Mouse (Mus musculus): ENCODE measurements around the gene Anxa6. TPM values are rescaled to one million over a fixed set of nuclear protein-coding genes. Genes with fewer than 3 reads are reported as not detected.

Anxa6 gene
- polyA plus RNA-seq, 1 experiment = 722 TPM

DNA sequence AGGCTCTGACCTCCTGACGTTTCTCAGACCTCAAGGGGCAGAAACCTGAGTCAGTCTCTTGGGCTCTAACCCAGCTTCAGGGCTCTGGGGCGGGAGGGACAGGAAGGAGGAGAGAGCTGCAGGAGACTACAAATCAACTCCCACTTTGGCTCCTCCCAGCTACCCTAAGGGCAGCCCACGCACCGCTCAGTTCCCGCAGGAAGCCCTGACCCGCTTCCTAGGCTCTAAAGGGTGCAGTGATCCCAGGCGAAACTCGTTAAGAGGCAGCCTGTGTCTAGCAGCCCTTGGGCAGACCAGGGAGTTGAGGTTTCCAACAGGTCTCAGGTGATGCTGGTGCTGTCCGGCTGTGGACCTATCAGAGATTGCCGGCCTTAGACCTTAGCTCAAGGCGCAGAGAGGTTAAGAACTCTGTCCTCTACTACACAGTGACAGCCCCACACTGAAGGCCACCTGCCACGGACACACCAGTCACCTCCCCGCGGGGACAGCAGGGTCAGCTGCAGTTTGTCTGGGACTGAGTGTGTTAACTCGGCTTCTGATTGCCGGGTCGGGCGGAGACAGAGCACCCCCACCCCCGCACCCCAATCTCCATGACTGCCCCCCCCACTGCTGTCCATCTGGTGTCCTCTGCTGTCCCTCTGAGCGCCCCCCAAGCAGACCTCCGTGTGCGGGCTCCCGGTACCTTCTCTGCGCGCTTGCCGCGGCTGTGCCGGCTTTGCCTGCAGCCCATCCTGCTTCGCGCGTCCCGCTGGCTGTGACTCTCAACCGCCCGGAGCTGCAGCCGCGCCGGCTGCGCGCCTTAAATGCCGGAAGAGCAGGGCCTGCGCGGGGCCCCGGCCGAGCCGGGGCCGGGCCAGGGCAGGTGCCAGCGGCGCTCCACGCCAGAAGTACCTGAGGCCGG is 44.3 kb upstream of the Anxa6 start, which contains the start of gene Ccdc69:
Ccdc69 (minus strand) TSS at position 801 of the 901 bp plus-strand sequence.
- Histone ChIP-seq H3ac (ENCODE audit: control insufficient read depth, insufficient read length) (no peak within 1 kb of the TSS), H3K27me3 (ENCODE audit: control insufficient read depth, insufficient read depth, insufficient read length) (no peaks in the 10 kb centered on the region), H3K36me3 (ENCODE audit: control insufficient read depth, insufficient read depth) (no peaks in the 10 kb centered on the region), H3K79me2 (ENCODE audit: control insufficient read depth, insufficient read depth) (no peaks in the 10 kb centered on the region), H3K4me2 (ENCODE audit: low read depth) (peak within 1 kb of the TSS; percentile 67), H3K4me3 (no peak within 1 kb of the TSS)
- TF ChIP-seq E2F4 (IDR thresholded peaks at IDR 0.05; ENCODE audit: insufficient read depth) (no peak), MYOD1 (IDR thresholded peaks at IDR 0.05; ENCODE audit: control insufficient read depth in 1 of 3, insufficient read length in 2 of 3, low read depth in 2 of 3) (peak in 1 of 3 experiments; percentile 43), USF1 (IDR thresholded peaks at IDR 0.05; ENCODE audit: low read depth) (no peak), POLR2AphosphoS2 (IDR thresholded peaks at IDR 0.05; ENCODE audit: insufficient read length, low read depth) (no peak)

DNA sequence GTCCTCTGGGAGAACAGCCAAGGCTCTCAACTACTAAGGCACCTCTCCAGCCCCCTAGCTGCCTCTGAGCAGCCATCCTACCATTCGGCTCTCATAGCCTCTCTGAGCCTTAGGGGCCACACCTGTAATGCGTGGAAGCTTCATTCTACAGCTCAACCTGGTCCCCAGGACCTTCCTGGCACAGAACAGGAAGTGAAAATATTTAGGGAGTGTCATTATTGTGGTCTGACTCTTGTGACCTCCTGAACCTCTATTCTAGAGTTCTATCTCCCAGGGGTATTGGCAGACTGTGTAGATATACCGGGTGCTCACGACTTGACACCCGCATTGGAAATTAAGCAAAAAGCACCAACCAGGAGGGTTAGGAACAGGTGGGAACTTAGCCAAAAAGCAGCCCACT is 43.0 kb upstream of the Anxa6 start:
- TF ChIP-seq SRF (IDR thresholded peaks at IDR 0.05; ENCODE audit: control insufficient read depth, insufficient read length, low read depth) (no peak), POLR2AphosphoS2 (IDR thresholded peaks at IDR 0.05; ENCODE audit: insufficient read length, low read depth) (no peak), MYOD1 (IDR thresholded peaks at IDR 0.05; ENCODE audit: control insufficient read depth in 1 of 3, insufficient read length in 2 of 3, low read depth in 2 of 3) (no peak), USF1 (IDR thresholded peaks at IDR 0.05; ENCODE audit: low read depth) (no peak), TCF3 (IDR thresholded peaks at IDR 0.05; ENCODE audit: insufficient read length, low read depth) (no peak), TCF12 (IDR thresholded peaks at IDR 0.05; ENCODE audit: insufficient read depth, poor library complexity, severe bottlenecking) (no peak), REST (IDR thresholded peaks at IDR 0.05; ENCODE audit: insufficient read depth, insufficient read length) (no peak), CEBPB (IDR thresholded peaks at IDR 0.05; ENCODE audit: insufficient read depth, poor library complexity, severe bottlenecking) (no peak), POLR2A (IDR thresholded peaks at IDR 0.05; ENCODE audit: insufficient read length, low read depth) (no peak), MAX (IDR thresholded peaks at IDR 0.05; ENCODE audit: low read depth) (no peak), E2F4 (IDR thresholded peaks at IDR 0.05; ENCODE audit: insufficient read depth) (no peak), MYOG (IDR thresholded peaks at IDR 0.05; ENCODE audit: control insufficient read depth in 1 of 3, insufficient read depth in 1 of 3, insufficient read length in 2 of 3, low read depth in 2 of 3) (no peak)
- no peak overlapping the region for H3K4me2 ChIP-seq (ENCODE audit: low read depth)
- H3K27me3 ChIP-seq (ENCODE audit: control insufficient read depth, insufficient read depth, insufficient read length) = no peaks in the 10 kb centered on the region
- H3ac ChIP-seq (ENCODE audit: control insufficient read depth, insufficient read length) = no peak overlapping the region
- H3K79me2 ChIP-seq (ENCODE audit: control insufficient read depth, insufficient read depth) = no peaks in the 10 kb centered on the region
- H3K36me3 ChIP-seq (ENCODE audit: control insufficient read depth, insufficient read depth) = no peaks in the 10 kb centered on the region
- H3K4me3 ChIP-seq = no peak overlapping the region

DNA sequence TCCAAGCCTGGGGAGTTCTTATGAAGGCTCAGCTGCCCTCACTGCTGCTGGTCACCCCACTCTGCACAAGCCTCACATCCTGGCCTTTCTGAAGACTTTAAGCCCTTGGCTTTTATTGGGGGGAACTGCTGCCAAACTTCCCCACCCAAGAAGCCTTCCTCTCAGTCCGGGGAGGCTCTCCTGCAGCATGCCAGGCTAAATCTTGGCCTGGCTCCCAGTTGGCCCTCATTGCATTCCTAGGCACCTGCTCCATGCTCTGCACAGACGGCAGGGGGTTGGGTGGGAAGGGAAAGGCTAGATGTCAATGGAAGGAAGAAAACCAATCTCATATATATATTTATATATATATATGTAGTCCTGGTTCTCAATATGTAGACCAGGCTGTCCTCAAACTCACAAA is 42.4 kb upstream of the Anxa6 start:
- no peak overlapping the region for H3K4me2 ChIP-seq (ENCODE audit: low read depth)

DNA sequence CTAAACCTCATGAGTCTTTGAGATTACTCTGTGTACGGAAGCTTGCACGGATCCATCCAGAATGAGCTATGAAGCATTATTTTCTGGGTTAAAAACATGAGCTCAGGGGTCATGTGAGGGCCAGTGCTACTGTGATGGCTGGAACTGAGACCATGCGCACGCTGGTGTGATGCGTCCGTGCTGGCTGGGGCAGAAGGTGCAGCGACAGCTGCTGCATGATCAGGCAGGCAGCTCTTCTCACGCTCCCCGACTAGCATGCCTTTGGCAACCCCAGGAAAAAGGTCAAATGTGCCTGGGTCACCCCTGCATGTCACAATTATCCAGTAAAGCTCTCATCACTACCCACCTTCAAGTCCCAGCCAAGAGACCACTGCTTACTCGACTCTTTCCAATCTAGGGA is 39.9 kb upstream of the Anxa6 start:
- no peaks in the 10 kb centered on the region for H3K79me2 ChIP-seq (ENCODE audit: control insufficient read depth, insufficient read depth)
- no peak overlapping the region for H3K4me2 ChIP-seq (ENCODE audit: low read depth)
- no peak overlapping the region for H3K4me3 ChIP-seq
- H3K27me3 ChIP-seq (ENCODE audit: control insufficient read depth, insufficient read depth, insufficient read length) = no peaks in the 10 kb centered on the region
- no peak overlapping the region for H3ac ChIP-seq (ENCODE audit: control insufficient read depth, insufficient read length)
- H3K36me3 ChIP-seq (ENCODE audit: control insufficient read depth, insufficient read depth) = no peaks in the 10 kb centered on the region
- TF ChIP-seq MAX (IDR thresholded peaks at IDR 0.05; ENCODE audit: low read depth) = no peak
- peak in 2 of 3 experiments; percentile 53 to 55 for TF ChIP-seq MYOG (IDR thresholded peaks at IDR 0.05; ENCODE audit: control insufficient read depth in 1 of 3, insufficient read depth in 1 of 3, insufficient read length in 2 of 3, low read depth in 2 of 3)
- TF ChIP-seq MYOD1 (IDR thresholded peaks at IDR 0.05; ENCODE audit: control insufficient read depth in 1 of 3, insufficient read length in 2 of 3, low read depth in 2 of 3) = peak in 2 of 3 experiments; percentile 37 to 69

More for the DNA sequence above, 42.4 kb upstream of the Anxa6 start:
- Histone ChIP-seq H3K4me3 (no peak overlapping the region), H3ac (ENCODE audit: control insufficient read depth, insufficient read length) (no peak overlapping the region), H3K36me3 (ENCODE audit: control insufficient read depth, insufficient read depth) (no peaks in the 10 kb centered on the region), H3K27me3 (ENCODE audit: control insufficient read depth, insufficient read depth, insufficient read length) (no peaks in the 10 kb centered on the region), H3K79me2 (ENCODE audit: control insufficient read depth, insufficient read depth) (no peaks in the 10 kb centered on the region)
- TF ChIP-seq REST (IDR thresholded peaks at IDR 0.05; ENCODE audit: insufficient read depth, insufficient read length) = no peak
- no peak for TF ChIP-seq CEBPB (IDR thresholded peaks at IDR 0.05; ENCODE audit: insufficient read depth, poor library complexity, severe bottlenecking)
- TF ChIP-seq TCF12 (IDR thresholded peaks at IDR 0.05; ENCODE audit: insufficient read depth, poor library complexity, severe bottlenecking) = no peak
- TF ChIP-seq USF1 (IDR thresholded peaks at IDR 0.05; ENCODE audit: low read depth) = no peak
- no peak for TF ChIP-seq MAX (IDR thresholded peaks at IDR 0.05; ENCODE audit: low read depth)
- peak in 2 of 3 experiments; percentile 3 to 55 for TF ChIP-seq MYOD1 (IDR thresholded peaks at IDR 0.05; ENCODE audit: control insufficient read depth in 1 of 3, insufficient read length in 2 of 3, low read depth in 2 of 3)
- TF ChIP-seq POLR2AphosphoS2 (IDR thresholded peaks at IDR 0.05; ENCODE audit: insufficient read length, low read depth) = no peak
- no peak for TF ChIP-seq MYOG (IDR thresholded peaks at IDR 0.05; ENCODE audit: control insufficient read depth in 1 of 3, insufficient read depth in 1 of 3, insufficient read length in 2 of 3, low read depth in 2 of 3)

DNA sequence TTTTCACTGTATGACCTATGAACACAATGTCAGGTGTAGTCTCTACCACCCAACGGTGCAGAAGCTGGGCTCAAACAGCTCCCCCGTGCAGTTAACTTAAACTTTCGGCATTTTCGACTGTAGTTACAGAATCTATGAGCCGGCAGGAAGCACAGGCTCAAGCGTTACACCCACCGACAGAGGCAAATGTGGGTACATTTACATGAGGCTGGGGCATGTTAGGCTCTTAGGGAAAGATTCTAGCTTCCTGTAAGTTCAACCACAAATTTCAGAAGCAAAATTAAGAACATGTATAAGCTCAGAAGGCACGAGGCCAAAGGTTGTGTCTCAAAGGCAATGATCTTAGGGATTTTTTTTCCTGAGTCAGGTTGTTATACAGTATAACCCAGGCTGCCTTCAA is 39.2 kb upstream of the Anxa6 start:
- Histone ChIP-seq H3K27me3 (ENCODE audit: control insufficient read depth, insufficient read depth, insufficient read length) (no peaks in the 10 kb centered on the region), H3K79me2 (ENCODE audit: control insufficient read depth, insufficient read depth) (no peaks in the 10 kb centered on the region), H3K4me3 (no peak overlapping the region), H3ac (ENCODE audit: control insufficient read depth, insufficient read length) (no peak overlapping the region), H3K36me3 (ENCODE audit: control insufficient read depth, insufficient read depth) (no peaks in the 10 kb centered on the region), H3K4me2 (ENCODE audit: low read depth) (no peak overlapping the region)
- no peak for TF ChIP-seq POLR2AphosphoS2 (IDR thresholded peaks at IDR 0.05; ENCODE audit: insufficient read length, low read depth)
- TF ChIP-seq E2F4 (IDR thresholded peaks at IDR 0.05; ENCODE audit: insufficient read depth) = no peak
- TF ChIP-seq TCF12 (IDR thresholded peaks at IDR 0.05; ENCODE audit: insufficient read depth, poor library complexity, severe bottlenecking) = no peak
- no peak for TF ChIP-seq TCF3 (IDR thresholded peaks at IDR 0.05; ENCODE audit: insufficient read length, low read depth)
- TF ChIP-seq MYOD1 (IDR thresholded peaks at IDR 0.05; ENCODE audit: control insufficient read depth in 1 of 3, insufficient read length in 2 of 3, low read depth in 2 of 3) = no peak
- TF ChIP-seq USF1 (IDR thresholded peaks at IDR 0.05; ENCODE audit: low read depth) = no peak
- no peak for TF ChIP-seq POLR2A (IDR thresholded peaks at IDR 0.05; ENCODE audit: insufficient read length, low read depth)
- no peak for TF ChIP-seq MYOG (IDR thresholded peaks at IDR 0.05; ENCODE audit: control insufficient read depth in 1 of 3, insufficient read depth in 1 of 3, insufficient read length in 2 of 3, low read depth in 2 of 3)
- no peak for TF ChIP-seq CEBPB (IDR thresholded peaks at IDR 0.05; ENCODE audit: insufficient read depth, poor library complexity, severe bottlenecking)
- TF ChIP-seq MAX (IDR thresholded peaks at IDR 0.05; ENCODE audit: low read depth) = no peak
- no peak for TF ChIP-seq SRF (IDR thresholded peaks at IDR 0.05; ENCODE audit: control insufficient read depth, insufficient read length, low read depth)
- TF ChIP-seq REST (IDR thresholded peaks at IDR 0.05; ENCODE audit: insufficient read depth, insufficient read length) = no peak

Data from myocyte (in vitro differentiated cells).